Mouse (Mus musculus): ENCODE data around the gene Uqcrh. TPM values are rescaled to one million over a fixed set of nuclear protein-coding genes. Genes with fewer than 3 reads are reported as not detected.

Uqcrh gene
- 876 and 1,025 TPM in 2 replicates for polyA plus RNA-seq (2021; fragmentation: Nextera tagmentation)
- long read RNA-seq, experiment 1, transcript Uqcrh-202 (4 exons, 547 nt) = major isoform, 96 of 113 reads
- long read RNA-seq, experiment 1, partial matches to known transcripts = 3 of 113 reads
- long read RNA-seq, experiment 1, other reads (novel, unspliced or antisense) = 7 of 113 reads
- long read RNA-seq, experiment 2, transcript Uqcrh-202 (4 exons, 547 nt) = major isoform, 431 of 601 reads
- long read RNA-seq, experiment 2, transcript Uqcrh-205 (2 exons, 423 nt) = minor isoform, 9 of 601 reads
- long read RNA-seq, experiment 2, transcript Uqcrh-204 (4 exons, 579 nt) = minor isoform, 23 of 601 reads
- long read RNA-seq, experiment 2, partial matches to known transcripts = 1 of 601 reads
- long read RNA-seq, experiment 2, other reads (novel, unspliced or antisense) = 136 of 601 reads

DNA sequence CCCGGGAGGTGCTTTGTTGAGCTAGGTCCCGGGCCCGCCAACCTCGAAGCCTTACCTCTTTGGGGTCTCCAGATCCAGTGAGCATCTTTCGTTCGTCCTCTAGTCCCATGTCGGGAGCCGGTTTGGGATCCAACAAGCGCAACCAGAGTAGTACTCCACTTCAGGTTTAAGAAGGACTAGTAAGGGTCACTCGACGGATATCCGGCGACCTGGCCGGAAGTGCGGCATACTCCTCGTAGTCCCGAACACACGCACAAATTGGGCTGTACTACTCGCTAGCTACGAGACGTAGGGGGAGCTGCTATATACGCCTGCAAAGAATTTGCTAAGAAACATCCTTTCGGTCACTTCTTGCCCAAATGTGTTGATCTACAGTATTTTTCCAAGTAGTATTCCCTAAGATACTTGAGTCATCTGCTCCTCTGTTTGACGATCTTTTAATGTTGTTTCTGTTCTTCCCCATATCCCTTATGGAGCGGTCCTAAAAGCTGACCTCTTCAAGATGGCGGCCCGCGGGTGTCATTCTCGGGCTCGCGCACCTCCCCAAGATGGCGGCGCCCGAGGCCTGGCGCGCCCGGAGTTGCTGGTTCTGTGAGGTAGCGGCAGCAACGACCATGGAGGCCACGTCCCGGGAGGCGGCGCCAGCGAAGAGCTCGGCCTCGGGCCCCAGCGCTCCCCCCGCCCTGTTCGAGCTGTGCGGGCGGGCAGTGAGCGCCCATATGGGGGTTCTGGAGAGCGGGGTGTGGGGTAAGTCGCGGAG lies at the start of gene Uqcrh, which contains the start of gene Lrrc41:
Uqcrh (minus strand) TSS at position 211 of the 760 bp plus-strand sequence.
Lrrc41 (plus strand) TSS at position 409 of the 760 bp plus-strand sequence.

DNA sequence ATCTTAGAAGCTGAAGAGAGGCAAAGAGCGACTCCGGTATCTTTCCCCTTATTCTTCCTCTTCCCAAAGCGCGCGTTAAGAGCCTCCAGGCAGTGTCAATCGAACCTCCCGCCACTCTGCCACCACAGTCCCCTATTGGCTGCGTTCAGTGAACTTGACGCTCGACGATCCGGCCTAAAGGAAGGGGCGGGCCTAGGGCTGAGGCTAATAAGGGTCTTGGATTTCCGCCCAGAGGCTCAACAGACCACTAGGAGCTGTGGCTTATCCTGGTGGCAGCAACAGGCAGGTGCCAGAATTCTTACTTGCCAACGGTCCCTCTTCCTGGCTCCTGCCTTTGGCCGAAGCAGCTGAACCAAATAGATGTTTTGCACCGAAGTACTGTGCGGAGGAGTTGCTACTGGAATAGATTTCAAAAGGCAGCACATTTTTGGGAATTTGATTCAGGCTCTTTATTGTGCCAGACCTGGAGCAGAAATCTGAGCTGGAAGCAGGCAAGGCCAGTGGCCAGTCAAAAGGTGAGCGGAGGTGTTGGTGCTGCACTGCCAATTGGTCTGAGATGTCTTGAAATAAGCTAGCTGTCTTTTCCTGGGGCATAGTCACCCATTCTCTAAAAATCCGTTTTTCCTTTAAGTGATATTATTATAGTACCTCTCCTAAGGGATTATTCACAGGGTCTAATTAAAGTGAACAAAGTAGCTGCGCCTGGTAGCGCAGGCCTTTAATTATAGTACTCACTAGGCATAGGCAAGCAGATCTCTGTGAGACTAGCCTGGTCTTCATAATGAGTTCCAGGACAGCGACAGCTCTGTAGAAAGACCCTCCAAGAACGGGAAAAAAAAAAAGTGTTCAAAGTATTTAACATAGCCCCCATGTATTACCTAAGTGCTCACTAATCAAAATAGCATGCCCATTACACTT lies 49.0 kb upstream of the Uqcrh start, which contains the start of the genes Rad54l and Pomgnt1:
Rad54l (minus strand) TSS at position 89 of the 918 bp plus-strand sequence.
Pomgnt1 (plus strand) TSS at position 239 of the 918 bp plus-strand sequence.

GRCm38 (mm10) chr4:116053399-116053961 lies 21.4 kb downstream of the Uqcrh start, which contains the start of gene Nsun4:
TSS of gene Nsun4 (minus strand) at chr4:116053876.

GRCm38 (mm10) chr4:116017902-116018746 lies 56.7 kb downstream of the Uqcrh start, which contains the start of gene Faah:
TSS of gene Faah (minus strand) at chr4:116017926.

Other genes starting within 250 kb of the Uqcrh start
- gene Mob3c, start 247.0 kb downstream of the Uqcrh start, polyA plus RNA-seq (2021; fragmentation: Nextera tagmentation) = 5.8 and 7.4 TPM in 2 replicates
- 21.3 and 21.8 TPM in 2 replicates for gene Mknk1, start 235.9 kb downstream of the Uqcrh start, polyA plus RNA-seq (2021; fragmentation: Nextera tagmentation)
- 0.14 and 0.18 TPM in 2 replicates for gene Kncn, start 190.7 kb downstream of the Uqcrh start, polyA plus RNA-seq (2021; fragmentation: Nextera tagmentation)
- 0.21 and 0.53 TPM in 2 replicates for gene 6430628N08Rik, start 184.4 kb downstream of the Uqcrh start, polyA plus RNA-seq (2021; fragmentation: Nextera tagmentation)
- not detected in 2 replicates for gene Dmbx1, start 135.1 kb downstream of the Uqcrh start, polyA plus RNA-seq (2021; fragmentation: Nextera tagmentation)
- 53.3 and 74.4 TPM in 2 replicates for gene Faah, start 57.1 kb downstream of the Uqcrh start, polyA plus RNA-seq (2021; fragmentation: Nextera tagmentation)
- gene Nsun4, start 21.2 kb downstream of the Uqcrh start, polyA plus RNA-seq (2021; fragmentation: Nextera tagmentation) = 11.0 and 12.3 TPM in 2 replicates
- 20.7 and 22.8 TPM in 2 replicates for gene Lrrc41, start 198 bp upstream of the Uqcrh start, polyA plus RNA-seq (2021; fragmentation: Nextera tagmentation)
- 0.23 and 0.29 TPM in 2 replicates for gene Rad54l, start 48.6 kb upstream of the Uqcrh start, polyA plus RNA-seq (2021; fragmentation: Nextera tagmentation)
- 20.7 and 30.3 TPM in 2 replicates for gene Pomgnt1, start 48.8 kb upstream of the Uqcrh start, polyA plus RNA-seq (2021; fragmentation: Nextera tagmentation)
- 8.0 and 12.8 TPM in 2 replicates for gene Lurap1, start 76.3 kb upstream of the Uqcrh start, polyA plus RNA-seq (2021; fragmentation: Nextera tagmentation)
- gene Tspan1, start 92.5 kb upstream of the Uqcrh start, polyA plus RNA-seq (2021; fragmentation: Nextera tagmentation) = 0.16 TPM in 2 replicates
- not detected in 2 replicates for gene 1700042G07Rik, start 98.3 kb upstream of the Uqcrh start, polyA plus RNA-seq (2021; fragmentation: Nextera tagmentation)
- gene Gm49337, start 98.3 kb upstream of the Uqcrh start, polyA plus RNA-seq (2021; fragmentation: Nextera tagmentation) = not detected in 2 replicates
- 9.9 and 12.7 TPM in 2 replicates for gene Pik3r3, start 146.5 kb upstream of the Uqcrh start, polyA plus RNA-seq (2021; fragmentation: Nextera tagmentation)

All from left cerebral cortex, adult 6 months (tissue).